Mouse (Mus musculus): ENCODE measurements around the gene Mlh3.

The Mlh3 gene

GRCm38 (mm10) chr12:85185810-85186209 lies 84.6 kb downstream of the Mlh3 start:
- DNase-seq, result no peak
